Mouse (Mus musculus): ENCODE measurements around the gene Alox5ap.

DNA sequence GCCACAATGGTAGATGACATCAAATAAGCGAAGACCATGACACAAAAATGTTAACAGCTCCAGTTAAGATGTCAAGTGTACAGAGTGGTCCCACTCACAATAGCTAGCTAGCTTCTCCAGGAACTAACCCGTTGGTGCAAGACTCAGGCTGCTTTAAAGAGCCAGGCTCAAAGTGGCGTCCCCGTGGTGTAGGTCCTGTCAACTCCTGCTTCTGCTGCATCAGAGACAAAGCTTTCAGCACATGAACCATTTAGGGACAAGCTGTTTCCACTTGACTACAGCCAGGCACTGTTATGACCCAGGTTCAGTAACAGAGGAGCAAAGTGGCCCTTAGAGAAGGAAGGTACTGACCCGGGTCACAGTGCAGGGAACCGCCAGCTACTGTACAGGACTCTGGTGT, 32.2 kb downstream of the Alox5ap start:
- TF ChIP-seq CTCF (IDR thresholded peaks at IDR 0.05; ENCODE audit: low read depth): no peak
- no peak for TF ChIP-seq EP300 (IDR thresholded peaks at IDR 0.05; ENCODE audit: low read depth)

All from liver, postnatal 0 days (tissue).